Mouse (Mus musculus) c-Kit-positive CD71-positive TER-119-negative erythroid progenitor cells, embryonic 14.5 days (primary cell): Measurements from ENCODE around the gene Tgtp2.
"Not testable (repeated sequence)": the region's sequence is repeated elsewhere in the genome, so short reads cannot be mapped to it uniquely, and the experiment has no call there.

Experiments
- DNase-seq: peaks from one replicate; pipeline ENCODE4 v3.0.0-alpha.2; 2013; ENCODE audit warnings: low read depth

Tgtp2 gene

GRCm38 (mm10) chr11:49063713-49064469 lies at the start of gene Tgtp2:
Gene Tgtp2 (minus strand): TSS chr11:49064206.
- DNase-seq, result not testable (repeated sequence)

GRCm38 (mm10) chr11:49112624-49113219 lies 48.7 kb upstream of the Tgtp2 start:
- no peak for DNase-seq

- DNase-seq, result no peak
Measured at GRCm38 (mm10) chr11:49111000-49111399, 47.0 kb upstream of the Tgtp2 start.

- DNase-seq, result no peak
Measured at GRCm38 (mm10) chr11:49108833-49109232, 44.8 kb upstream of the Tgtp2 start.

- DNase-seq, result no peak
Measured at GRCm38 (mm10) chr11:49107650-49108537, 43.9 kb upstream of the Tgtp2 start.

- no peak for DNase-seq
Measured at GRCm38 (mm10) chr11:49105752-49106151, 41.7 kb upstream of the Tgtp2 start.

- DNase-seq, result peak; percentile 89
Measured at GRCm38 (mm10) chr11:49103047-49103693, 39.2 kb upstream of the Tgtp2 start.

GRCm38 (mm10) chr11:49101500-49101899 lies 37.5 kb upstream of the Tgtp2 start:
- no peak for DNase-seq

GRCm38 (mm10) chr11:49100409-49100808 lies 36.4 kb upstream of the Tgtp2 start:
- no peak for DNase-seq

GRCm38 (mm10) chr11:49095367-49095766 lies 31.4 kb upstream of the Tgtp2 start:
- no peak for DNase-seq

- no peak for DNase-seq
Measured at GRCm38 (mm10) chr11:49093861-49094660, 30.1 kb upstream of the Tgtp2 start.

- no peak for DNase-seq
Measured at GRCm38 (mm10) chr11:49092786-49093185, 28.8 kb upstream of the Tgtp2 start.

GRCm38 (mm10) chr11:49092053-49092586 lies 28.1 kb upstream of the Tgtp2 start:
- no peak for DNase-seq

GRCm38 (mm10) chr11:49091171-49091570 lies 27.2 kb upstream of the Tgtp2 start:
- DNase-seq, result no peak

GRCm38 (mm10) chr11:49090551-49090950 lies 26.5 kb upstream of the Tgtp2 start:
- DNase-seq, result no peak

GRCm38 (mm10) chr11:49089735-49090507 lies 25.9 kb upstream of the Tgtp2 start:
- DNase-seq, result no peak

GRCm38 (mm10) chr11:49088990-49089652 lies 25.1 kb upstream of the Tgtp2 start:
- DNase-seq, result no peak

- no peak for DNase-seq
Measured at GRCm38 (mm10) chr11:49087830-49088616, 24.0 kb upstream of the Tgtp2 start.

- DNase-seq, result no peak
Measured at GRCm38 (mm10) chr11:49086858-49087361, 22.9 kb upstream of the Tgtp2 start.
